Mouse (Mus musculus): ENCODE data around the gene Ruvbl2. TPM values are rescaled to one million over a fixed set of nuclear protein-coding genes. Genes with fewer than 3 reads are reported as not detected.

Gene Ruvbl2
- polyA plus RNA-seq, 1 experiment from 2014 or later, result 137 TPM

GRCm38 (mm10) chr7:45476453-45476852 lies 38.6 kb upstream of the Ruvbl2 start:
- no peak for ATAC-seq
- Histone ChIP-seq H3K4me2 (ENCODE audit: low read length) (no peak overlapping the region), H3K9me3 (ENCODE audit: control insufficient read depth, low read length) (no peaks in the 10 kb centered on the region), H3K4me1 (replicated peaks; ENCODE audit: control insufficient read depth, insufficient read depth, low read length) (no peaks in the 10 kb centered on the region), H3K9ac (replicated peaks; ENCODE audit: low read depth, low read length) (no peak overlapping the region), H3K27ac (ENCODE audit: low read length) (no peak overlapping the region), H3K4me3 (replicated peaks; ENCODE audit: low read length) (no peak overlapping the region), H3K36me3 (ENCODE audit: control insufficient read depth, insufficient read depth) (no peaks in the 10 kb centered on the region), H3K27me3 (replicated peaks; ENCODE audit: control insufficient read depth, insufficient read depth, low read length) (no peaks in the 10 kb centered on the region)
- WGBS, result 54% methylated on average over 1 of the region's 1 CpGs

- ATAC-seq, result no peak
- no peaks in the 10 kb centered on the region for H3K27me3 ChIP-seq (replicated peaks; ENCODE audit: control insufficient read depth, insufficient read depth, low read length)
- H3K9me3 ChIP-seq (ENCODE audit: control insufficient read depth, low read length), result no peaks in the 10 kb centered on the region
- 0 out of 2 replicates have a peak overlapping the region, but pooled peaks have one; percentile 2 for H3K4me2 ChIP-seq (ENCODE audit: low read length)
- no peak overlapping the region for H3K4me3 ChIP-seq (replicated peaks; ENCODE audit: low read length)
- no peaks in the 10 kb centered on the region for H3K4me1 ChIP-seq (replicated peaks; ENCODE audit: control insufficient read depth, insufficient read depth, low read length)
- no peak overlapping the region for H3K27ac ChIP-seq (ENCODE audit: low read length)
- H3K9ac ChIP-seq (replicated peaks; ENCODE audit: low read depth, low read length), result no peak overlapping the region; the same call in 1 of the 2 replicates
- no peaks in the 10 kb centered on the region for H3K36me3 ChIP-seq (ENCODE audit: control insufficient read depth, insufficient read depth)
- WGBS, result 72% methylated on average over 16 of the region's 16 CpGs
Measured at GRCm38 (mm10) chr7:45475291-45475969, 37.5 kb upstream of the Ruvbl2 start.

- no peak overlapping the region for H3K27ac ChIP-seq (ENCODE audit: low read length)
- no peak for ATAC-seq
- H3K36me3 ChIP-seq (ENCODE audit: control insufficient read depth, insufficient read depth), result no peaks in the 10 kb centered on the region
- no peak overlapping the region for H3K9ac ChIP-seq (replicated peaks; ENCODE audit: low read depth, low read length)
- peaks cover 4% of the 10 kb centered on the region for H3K4me1 ChIP-seq (replicated peaks; ENCODE audit: control insufficient read depth, insufficient read depth, low read length)
- no peaks in the 10 kb centered on the region for H3K9me3 ChIP-seq (ENCODE audit: control insufficient read depth, low read length)
- no peak overlapping the region for H3K4me2 ChIP-seq (ENCODE audit: low read length)
- H3K27me3 ChIP-seq (replicated peaks; ENCODE audit: control insufficient read depth, insufficient read depth, low read length), result no peaks in the 10 kb centered on the region
- no peak overlapping the region for H3K4me3 ChIP-seq (replicated peaks; ENCODE audit: low read length)
- WGBS, result 7% methylated on average over 3 of the region's 3 CpGs
Measured at GRCm38 (mm10) chr7:45470869-45471268, 33.0 kb upstream of the Ruvbl2 start.

GRCm38 (mm10) chr7:45467090-45467670 lies 29.3 kb upstream of the Ruvbl2 start:
- H3K4me3 ChIP-seq (replicated peaks; ENCODE audit: low read length), result peak overlapping the region; percentile 88
- WGBS, result 34% methylated on average over 7 of the region's 7 CpGs
- peak overlapping the region; percentile 91; the same call in 1 of the 2 replicates for H3K9ac ChIP-seq (replicated peaks; ENCODE audit: low read depth, low read length)
- peak; percentile 41; the same call in 1 of the 2 replicates for ATAC-seq
- H3K27me3 ChIP-seq (replicated peaks; ENCODE audit: control insufficient read depth, insufficient read depth, low read length), result no peaks in the 10 kb centered on the region
- H3K36me3 ChIP-seq (ENCODE audit: control insufficient read depth, insufficient read depth), result peaks cover 9% of the 10 kb centered on the region; the same call in 1 of the 2 replicates
- no peaks in the 10 kb centered on the region for H3K9me3 ChIP-seq (ENCODE audit: control insufficient read depth, low read length)
- H3K27ac ChIP-seq (ENCODE audit: low read length), result no peak overlapping the region
- peak overlapping the region; percentile 85 for H3K4me2 ChIP-seq (ENCODE audit: low read length)
- peaks cover 13% of the 10 kb centered on the region for H3K4me1 ChIP-seq (replicated peaks; ENCODE audit: control insufficient read depth, insufficient read depth, low read length)

GRCm38 (mm10) chr7:45466283-45467089 lies 28.6 kb upstream of the Ruvbl2 start, which contains the start of gene Bax:
Bax (minus strand) TSS chr7:45466898.
- H3K4me1 ChIP-seq (replicated peaks; ENCODE audit: control insufficient read depth, insufficient read depth, low read length), result peaks cover 13% of the 10 kb centered on the region
- H3K9me3 ChIP-seq (ENCODE audit: control insufficient read depth, low read length), result no peaks in the 10 kb centered on the region
- H3K27me3 ChIP-seq (replicated peaks; ENCODE audit: control insufficient read depth, insufficient read depth, low read length), result no peaks in the 10 kb centered on the region
- under 1% methylated on average over 56 of the region's 58 CpGs for WGBS
- H3K27ac ChIP-seq (ENCODE audit: low read length), result peak within 1 kb of the TSS; percentile 65
- ATAC-seq, result peak; percentile 72
- H3K36me3 ChIP-seq (ENCODE audit: control insufficient read depth, insufficient read depth), result peaks cover 9% of the 10 kb centered on the region; the same call in 1 of the 2 replicates
- peak within 1 kb of the TSS; percentile 91 for H3K9ac ChIP-seq (replicated peaks; ENCODE audit: low read depth, low read length)
- H3K4me3 ChIP-seq (replicated peaks; ENCODE audit: low read length), result peak within 1 kb of the TSS; percentile 88
- H3K4me2 ChIP-seq (ENCODE audit: low read length), result peak within 1 kb of the TSS; percentile 85

- H3K4me3 ChIP-seq (replicated peaks; ENCODE audit: low read length), result peak overlapping the region; percentile 88
- no peak overlapping the region for H3K27ac ChIP-seq (ENCODE audit: low read length)
- no peak for ATAC-seq
- peak overlapping the region; percentile 91; the same call in 1 of the 2 replicates for H3K9ac ChIP-seq (replicated peaks; ENCODE audit: low read depth, low read length)
- H3K36me3 ChIP-seq (ENCODE audit: control insufficient read depth, insufficient read depth), result peaks cover 9% of the 10 kb centered on the region; the same call in 1 of the 2 replicates
- H3K4me1 ChIP-seq (replicated peaks; ENCODE audit: control insufficient read depth, insufficient read depth, low read length), result peaks cover 20% of the 10 kb centered on the region
- no peaks in the 10 kb centered on the region for H3K27me3 ChIP-seq (replicated peaks; ENCODE audit: control insufficient read depth, insufficient read depth, low read length)
- H3K9me3 ChIP-seq (ENCODE audit: control insufficient read depth, low read length), result no peaks in the 10 kb centered on the region
- H3K4me2 ChIP-seq (ENCODE audit: low read length), result peak overlapping the region; percentile 85
- 69% methylated on average over 9 of the region's 9 CpGs for WGBS
Measured at GRCm38 (mm10) chr7:45465549-45465948, 27.7 kb upstream of the Ruvbl2 start.

- Histone ChIP-seq H3K36me3 (ENCODE audit: control insufficient read depth, insufficient read depth) (peaks cover 9% of the 10 kb centered on the region; the same call in 1 of the 2 replicates), H3K4me3 (replicated peaks; ENCODE audit: low read length) (no peak overlapping the region), H3K4me2 (ENCODE audit: low read length) (no peak overlapping the region), H3K9ac (replicated peaks; ENCODE audit: low read depth, low read length) (no peak overlapping the region), H3K9me3 (ENCODE audit: control insufficient read depth, low read length) (no peaks in the 10 kb centered on the region), H3K27ac (ENCODE audit: low read length) (no peak overlapping the region), H3K27me3 (replicated peaks; ENCODE audit: control insufficient read depth, insufficient read depth, low read length) (no peaks in the 10 kb centered on the region), H3K4me1 (replicated peaks; ENCODE audit: control insufficient read depth, insufficient read depth, low read length) (peaks cover 24% of the 10 kb centered on the region)
- 96% methylated on average over 12 of the region's 12 CpGs for WGBS
- no peak for ATAC-seq
Measured at GRCm38 (mm10) chr7:45465112-45465511, 27.2 kb upstream of the Ruvbl2 start.

- Histone ChIP-seq H3K4me1 (replicated peaks; ENCODE audit: control insufficient read depth, insufficient read depth, low read length) (peaks cover 25% of the 10 kb centered on the region), H3K27me3 (replicated peaks; ENCODE audit: control insufficient read depth, insufficient read depth, low read length) (no peaks in the 10 kb centered on the region), H3K4me3 (replicated peaks; ENCODE audit: low read length) (no peak overlapping the region), H3K9ac (replicated peaks; ENCODE audit: low read depth, low read length) (no peak overlapping the region), H3K4me2 (ENCODE audit: low read length) (no peak overlapping the region), H3K27ac (ENCODE audit: low read length) (no peak overlapping the region), H3K9me3 (ENCODE audit: control insufficient read depth, low read length) (no peaks in the 10 kb centered on the region), H3K36me3 (ENCODE audit: control insufficient read depth, insufficient read depth) (peaks cover 9% of the 10 kb centered on the region; the same call in 1 of the 2 replicates)
- ATAC-seq, result no peak
- WGBS, result 93% methylated on average over 7 of the region's 7 CpGs
Measured at GRCm38 (mm10) chr7:45463987-45464778, 26.3 kb upstream of the Ruvbl2 start.
